Mouse (Mus musculus): ENCODE measurements around the gene Grn. TPM values are rescaled to one million over a fixed set of nuclear protein-coding genes. Genes with fewer than 3 reads are reported as not detected.

The Grn gene
- polyA plus RNA-seq, 1 experiment from 2014 or later: 103 TPM

DNA sequence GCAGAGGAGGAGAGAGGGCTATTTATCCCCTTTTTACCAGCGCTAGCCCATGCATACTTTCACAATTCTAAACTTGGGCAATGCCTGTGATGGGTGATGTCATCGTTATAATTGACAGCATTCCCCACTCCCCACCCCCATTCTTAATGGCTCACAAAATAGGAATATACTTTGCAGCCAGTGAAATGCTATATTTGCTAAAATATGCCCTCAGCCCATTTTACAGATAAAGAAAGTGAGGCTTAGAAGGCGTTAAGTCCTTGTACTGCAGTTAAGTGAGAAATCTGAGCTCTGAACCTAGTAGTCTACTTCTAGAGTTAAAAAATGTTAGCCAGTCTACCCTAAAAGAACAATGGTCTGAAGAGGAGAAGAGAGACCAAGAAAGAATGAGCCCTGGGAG lies 14.2 kb downstream of the Grn start:
- Histone ChIP-seq H3K9ac (ENCODE audit: low read depth, low read length) (no peak overlapping the region), H3K36me3 (ENCODE audit: control insufficient read depth, insufficient read depth, low read length) (peaks cover 38% of the 10 kb centered on the region), H3K27me3 (ENCODE audit: control insufficient read depth, insufficient read depth, low read length) (no peaks in the 10 kb centered on the region; the same call in 1 of the 2 replicates), H3K4me3 (ENCODE audit: low read length) (no peak overlapping the region), H3K4me1 (ENCODE audit: control insufficient read depth, insufficient read depth, low read length) (peaks cover 39% of the 10 kb centered on the region), H3K4me2 (replicated peaks; ENCODE audit: low read depth, low read length) (no peak overlapping the region), H3K27ac (ENCODE audit: low read depth, low read length) (no peak overlapping the region), H3K9me3 (ENCODE audit: control insufficient read depth, low read length) (no peaks in the 10 kb centered on the region)
- no peak for ATAC-seq (ENCODE audit: low FRiP score, low TSS enrichment)
- 77% methylated on average over 3 of the region's 3 CpGs for WGBS

DNA sequence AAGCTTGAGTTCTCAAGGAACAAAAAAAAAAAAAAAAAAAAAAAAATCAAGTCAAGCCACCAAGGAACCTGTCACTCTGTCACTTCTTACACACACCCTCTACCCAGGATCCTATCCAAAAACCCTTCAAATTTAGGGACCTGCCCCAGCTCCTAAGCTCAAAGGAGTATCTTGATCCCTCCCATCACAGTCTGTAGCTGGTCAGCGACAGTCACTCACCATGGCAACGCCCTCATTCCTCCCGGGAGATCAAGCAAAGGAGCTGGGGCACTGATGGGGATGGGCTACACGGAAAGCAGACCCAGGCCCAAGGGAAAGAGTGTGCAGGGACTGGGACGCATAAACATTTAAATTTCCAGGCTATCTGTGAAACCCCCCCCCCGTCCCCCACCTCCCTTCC lies 14.7 kb downstream of the Grn start:
- H3K36me3 ChIP-seq (ENCODE audit: control insufficient read depth, insufficient read depth, low read length): peaks cover 34% of the 10 kb centered on the region
- 5% methylated on average over 6 of the region's 6 CpGs for WGBS
- H3K9me3 ChIP-seq (ENCODE audit: control insufficient read depth, low read length): no peaks in the 10 kb centered on the region
- H3K9ac ChIP-seq (ENCODE audit: low read depth, low read length): 0 out of 2 replicates have a peak overlapping the region, but pooled peaks have one; percentile 4
- H3K27ac ChIP-seq (ENCODE audit: low read depth, low read length): no peak overlapping the region
- peak overlapping the region; percentile 82 for H3K4me2 ChIP-seq (replicated peaks; ENCODE audit: low read depth, low read length)
- peaks cover 39% of the 10 kb centered on the region for H3K4me1 ChIP-seq (ENCODE audit: control insufficient read depth, insufficient read depth, low read length)
- no peak overlapping the region for H3K4me3 ChIP-seq (ENCODE audit: low read length)
- H3K27me3 ChIP-seq (ENCODE audit: control insufficient read depth, insufficient read depth, low read length): peaks cover 4% of the 10 kb centered on the region; the same call in 1 of the 2 replicates
- ATAC-seq (ENCODE audit: low FRiP score, low TSS enrichment): no peak

DNA sequence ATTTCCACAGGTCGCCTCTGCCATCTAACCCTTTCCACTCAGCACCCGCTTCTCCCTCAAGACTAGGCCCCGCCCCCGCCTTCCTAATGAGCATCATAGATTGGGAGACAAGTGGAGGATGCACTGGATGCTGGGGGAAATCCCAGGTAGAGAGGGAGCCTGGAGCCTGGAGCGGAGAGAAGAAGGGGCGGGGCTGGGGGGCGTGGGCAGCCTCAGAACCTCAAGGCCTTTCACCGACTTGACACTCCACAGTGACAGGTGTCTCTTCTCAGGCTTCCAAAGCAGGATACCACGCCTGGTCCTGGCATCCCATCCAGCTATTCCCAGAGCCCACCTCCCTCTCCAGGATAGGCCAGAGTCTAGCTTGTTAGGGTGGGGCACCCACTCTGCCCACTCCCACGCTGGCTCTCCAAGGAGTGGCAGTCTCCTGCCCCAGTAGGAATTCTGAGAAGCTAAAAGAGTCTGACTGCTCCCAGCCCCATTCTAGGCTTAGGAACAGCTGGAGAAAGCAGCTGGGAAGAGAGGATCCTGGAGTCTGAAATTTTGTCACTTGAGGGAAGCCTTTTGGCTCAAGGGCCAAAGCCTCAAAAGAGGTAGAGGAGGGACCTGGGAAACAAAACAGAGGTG lies 15.3 kb downstream of the Grn start:
- ATAC-seq (ENCODE audit: low FRiP score, low TSS enrichment): peak; percentile 62

DNA sequence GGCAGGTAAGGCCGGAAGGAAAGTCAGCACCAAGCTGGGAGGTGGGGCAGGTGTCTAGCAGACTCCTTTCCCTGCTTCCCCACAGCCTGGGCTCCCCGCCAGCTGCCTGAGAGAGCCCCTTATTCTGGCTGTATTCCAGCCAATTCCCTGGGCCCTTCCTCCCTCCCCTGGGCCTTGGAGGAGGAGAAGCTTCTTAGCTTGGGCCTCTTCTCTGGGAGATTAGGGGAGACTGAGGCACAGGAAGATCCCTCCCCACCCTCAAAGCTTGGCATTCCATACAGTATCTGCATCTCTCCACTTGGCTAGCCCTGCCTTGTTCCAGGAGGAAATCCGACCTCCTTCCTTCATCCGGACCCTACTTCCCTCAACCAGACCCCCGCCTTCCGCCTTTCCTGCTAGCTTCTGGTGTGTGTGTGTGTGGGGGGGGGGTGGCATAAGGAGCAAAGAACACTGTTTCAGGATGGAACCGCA lies 15.8 kb downstream of the Grn start:
- H3K36me3 ChIP-seq (ENCODE audit: control insufficient read depth, insufficient read depth, low read length): peaks cover 23% of the 10 kb centered on the region
- peak overlapping the region; percentile 82 for H3K4me2 ChIP-seq (replicated peaks; ENCODE audit: low read depth, low read length)
- H3K9ac ChIP-seq (ENCODE audit: low read depth, low read length): peak overlapping the region; percentile 97; the same call in 1 of the 2 replicates
- peak overlapping the region; percentile 94 for H3K4me3 ChIP-seq (ENCODE audit: low read length)
- peaks cover 4% of the 10 kb centered on the region; the same call in 1 of the 2 replicates for H3K27me3 ChIP-seq (ENCODE audit: control insufficient read depth, insufficient read depth, low read length)
- peaks cover 39% of the 10 kb centered on the region for H3K4me1 ChIP-seq (ENCODE audit: control insufficient read depth, insufficient read depth, low read length)
- peak overlapping the region; percentile 90 for H3K27ac ChIP-seq (ENCODE audit: low read depth, low read length)
- 0 out of 2 replicates have a peak, but pooled peaks have one; percentile 3 for ATAC-seq (ENCODE audit: low FRiP score, low TSS enrichment)
- 8% methylated on average over 7 of the region's 7 CpGs for WGBS
- H3K9me3 ChIP-seq (ENCODE audit: control insufficient read depth, low read length): no peaks in the 10 kb centered on the region

More for the DNA sequence above, 15.3 kb downstream of the Grn start:
- Histone ChIP-seq H3K4me2 (replicated peaks; ENCODE audit: low read depth, low read length) (peak overlapping the region; percentile 82), H3K27me3 (ENCODE audit: control insufficient read depth, insufficient read depth, low read length) (peaks cover 4% of the 10 kb centered on the region; the same call in 1 of the 2 replicates), H3K9ac (ENCODE audit: low read depth, low read length) (0 out of 2 replicates have a peak overlapping the region, but pooled peaks have one; percentile 4), H3K36me3 (ENCODE audit: control insufficient read depth, insufficient read depth, low read length) (peaks cover 28% of the 10 kb centered on the region), H3K4me3 (ENCODE audit: low read length) (peak overlapping the region; percentile 94), H3K27ac (ENCODE audit: low read depth, low read length) (peak overlapping the region; percentile 90), H3K4me1 (ENCODE audit: control insufficient read depth, insufficient read depth, low read length) (peaks cover 39% of the 10 kb centered on the region), H3K9me3 (ENCODE audit: control insufficient read depth, low read length) (no peaks in the 10 kb centered on the region)
- 9% methylated on average over 10 of the region's 10 CpGs for WGBS

DNA sequence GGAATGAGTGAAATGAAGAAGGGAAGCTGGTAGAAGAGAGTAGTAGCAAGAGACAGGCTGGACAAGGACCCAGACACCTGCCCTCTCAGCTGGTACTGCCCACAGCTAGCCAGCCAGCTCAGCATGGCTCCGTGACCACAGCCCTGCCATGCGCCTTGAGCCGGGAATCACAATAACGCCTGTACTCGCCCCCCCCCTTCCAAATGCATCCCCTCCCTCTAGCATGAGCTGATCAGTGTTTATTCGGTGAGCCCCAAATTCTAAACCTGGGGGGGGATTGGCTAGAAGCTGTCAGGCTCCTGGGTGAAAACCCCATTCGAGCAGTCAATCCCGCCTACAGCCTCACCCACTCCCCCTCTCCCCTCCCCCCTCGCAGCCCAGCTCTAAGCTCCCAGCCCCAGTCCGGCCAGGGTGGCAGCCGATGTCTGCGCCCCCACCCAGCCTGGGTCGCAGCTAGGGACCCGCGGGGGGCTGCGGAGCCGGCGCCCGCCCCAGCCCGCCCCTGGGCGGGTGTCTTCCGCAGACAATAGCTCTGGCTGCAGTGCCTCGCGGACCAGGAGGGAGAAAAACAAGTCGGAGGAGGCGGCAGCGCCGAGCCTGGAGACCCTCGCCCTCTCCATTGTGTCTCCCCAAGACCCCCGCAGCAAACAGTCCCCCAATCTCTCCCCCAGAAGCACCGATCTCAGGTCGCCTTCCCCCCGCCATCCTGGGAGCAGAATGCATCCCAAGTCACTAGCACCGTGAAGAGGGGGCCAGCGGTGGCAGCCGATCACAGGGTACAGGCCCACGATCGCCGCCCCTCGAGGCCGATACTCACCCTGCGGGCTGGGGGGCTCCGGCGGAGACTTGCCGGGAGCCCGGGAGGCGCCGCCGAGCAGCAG lies 16.7 kb downstream of the Grn start:
- Histone ChIP-seq H3K36me3 (ENCODE audit: control insufficient read depth, insufficient read depth, low read length) (peaks cover 14% of the 10 kb centered on the region), H3K27me3 (ENCODE audit: control insufficient read depth, insufficient read depth, low read length) (peaks cover 4% of the 10 kb centered on the region; the same call in 1 of the 2 replicates), H3K27ac (ENCODE audit: low read depth, low read length) (peak overlapping the region; percentile 90), H3K4me3 (ENCODE audit: low read length) (peak overlapping the region; percentile 94), H3K4me1 (ENCODE audit: control insufficient read depth, insufficient read depth, low read length) (peaks cover 39% of the 10 kb centered on the region), H3K4me2 (replicated peaks; ENCODE audit: low read depth, low read length) (peak overlapping the region; percentile 82), H3K9ac (ENCODE audit: low read depth, low read length) (peak overlapping the region; percentile 97), H3K9me3 (ENCODE audit: control insufficient read depth, low read length) (no peaks in the 10 kb centered on the region)
- under 1% methylated on average over 31 of the region's 49 CpGs for WGBS
- peak; percentile 32 for ATAC-seq (ENCODE audit: low FRiP score, low TSS enrichment)

DNA sequence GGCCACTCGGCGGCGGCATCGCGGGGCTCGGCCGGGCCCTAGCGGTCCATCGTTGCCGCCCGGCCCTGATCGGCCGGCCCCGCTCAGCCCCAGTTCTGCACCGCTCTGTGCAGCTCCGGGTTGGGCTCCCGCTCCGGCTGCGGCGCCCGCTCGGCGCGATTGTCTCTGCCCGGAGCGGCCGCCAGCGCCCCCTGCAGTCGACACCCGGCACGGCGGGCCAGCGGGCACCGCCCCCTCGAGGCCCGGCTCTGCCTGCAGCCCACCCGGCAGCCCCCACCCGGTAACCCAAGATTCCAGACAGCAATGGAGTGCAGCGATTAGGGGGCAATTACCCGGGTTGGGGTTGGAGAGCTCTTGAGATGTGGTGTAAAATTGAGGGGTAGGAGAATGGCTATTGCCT lies 17.4 kb downstream of the Grn start, which contains the start of gene Fam171a2:
Fam171a2 (minus strand) TSS at position 186 of the 400 bp plus-strand sequence.
- under 1% methylated on average over 38 of the region's 40 CpGs for WGBS
- ATAC-seq (ENCODE audit: low FRiP score, low TSS enrichment): peak; percentile 72
- Histone ChIP-seq H3K9ac (ENCODE audit: low read depth, low read length) (peak within 1 kb of the TSS; percentile 97), H3K36me3 (ENCODE audit: control insufficient read depth, insufficient read depth, low read length) (peaks cover 9% of the 10 kb centered on the region), H3K9me3 (ENCODE audit: control insufficient read depth, low read length) (no peaks in the 10 kb centered on the region), H3K27me3 (ENCODE audit: control insufficient read depth, insufficient read depth, low read length) (peaks cover 4% of the 10 kb centered on the region; the same call in 1 of the 2 replicates), H3K4me3 (ENCODE audit: low read length) (peak within 1 kb of the TSS; percentile 94), H3K4me1 (ENCODE audit: control insufficient read depth, insufficient read depth, low read length) (peaks cover 39% of the 10 kb centered on the region), H3K27ac (ENCODE audit: low read depth, low read length) (peak within 1 kb of the TSS; percentile 90), H3K4me2 (replicated peaks; ENCODE audit: low read depth, low read length) (peak within 1 kb of the TSS; percentile 82)

DNA sequence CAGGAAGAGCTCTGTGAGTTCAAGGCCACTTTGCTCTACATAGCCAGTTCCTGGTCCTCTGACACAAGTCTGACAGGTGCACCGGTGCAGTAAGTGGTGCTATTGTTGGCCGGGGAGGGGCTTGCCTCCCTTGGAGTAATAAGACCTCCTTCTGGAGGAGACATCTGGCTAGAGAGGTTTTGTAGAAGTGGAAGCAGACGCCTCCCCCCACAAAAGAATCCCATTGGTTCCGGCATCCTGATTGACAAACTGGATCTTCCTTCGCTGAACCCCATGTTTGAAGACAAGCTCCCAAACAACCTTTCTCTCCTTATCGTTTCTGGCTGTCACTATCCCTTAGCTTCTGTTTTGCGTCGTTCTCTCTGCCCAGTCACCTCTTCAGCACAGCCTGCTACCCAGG lies 18.2 kb downstream of the Grn start:
- Histone ChIP-seq H3K4me1 (ENCODE audit: control insufficient read depth, insufficient read depth, low read length) (peaks cover 39% of the 10 kb centered on the region), H3K36me3 (ENCODE audit: control insufficient read depth, insufficient read depth, low read length) (peaks cover 4% of the 10 kb centered on the region), H3K27me3 (ENCODE audit: control insufficient read depth, insufficient read depth, low read length) (peaks cover 4% of the 10 kb centered on the region; the same call in 1 of the 2 replicates), H3K27ac (ENCODE audit: low read depth, low read length) (peak overlapping the region; percentile 31; the same call in 1 of the 2 replicates), H3K4me3 (ENCODE audit: low read length) (no peak overlapping the region), H3K9me3 (ENCODE audit: control insufficient read depth, low read length) (no peaks in the 10 kb centered on the region), H3K9ac (ENCODE audit: low read depth, low read length) (no peak overlapping the region), H3K4me2 (replicated peaks; ENCODE audit: low read depth, low read length) (no peak overlapping the region)
- 7% methylated on average over 8 of the region's 8 CpGs for WGBS
- ATAC-seq (ENCODE audit: low FRiP score, low TSS enrichment): no peak

DNA sequence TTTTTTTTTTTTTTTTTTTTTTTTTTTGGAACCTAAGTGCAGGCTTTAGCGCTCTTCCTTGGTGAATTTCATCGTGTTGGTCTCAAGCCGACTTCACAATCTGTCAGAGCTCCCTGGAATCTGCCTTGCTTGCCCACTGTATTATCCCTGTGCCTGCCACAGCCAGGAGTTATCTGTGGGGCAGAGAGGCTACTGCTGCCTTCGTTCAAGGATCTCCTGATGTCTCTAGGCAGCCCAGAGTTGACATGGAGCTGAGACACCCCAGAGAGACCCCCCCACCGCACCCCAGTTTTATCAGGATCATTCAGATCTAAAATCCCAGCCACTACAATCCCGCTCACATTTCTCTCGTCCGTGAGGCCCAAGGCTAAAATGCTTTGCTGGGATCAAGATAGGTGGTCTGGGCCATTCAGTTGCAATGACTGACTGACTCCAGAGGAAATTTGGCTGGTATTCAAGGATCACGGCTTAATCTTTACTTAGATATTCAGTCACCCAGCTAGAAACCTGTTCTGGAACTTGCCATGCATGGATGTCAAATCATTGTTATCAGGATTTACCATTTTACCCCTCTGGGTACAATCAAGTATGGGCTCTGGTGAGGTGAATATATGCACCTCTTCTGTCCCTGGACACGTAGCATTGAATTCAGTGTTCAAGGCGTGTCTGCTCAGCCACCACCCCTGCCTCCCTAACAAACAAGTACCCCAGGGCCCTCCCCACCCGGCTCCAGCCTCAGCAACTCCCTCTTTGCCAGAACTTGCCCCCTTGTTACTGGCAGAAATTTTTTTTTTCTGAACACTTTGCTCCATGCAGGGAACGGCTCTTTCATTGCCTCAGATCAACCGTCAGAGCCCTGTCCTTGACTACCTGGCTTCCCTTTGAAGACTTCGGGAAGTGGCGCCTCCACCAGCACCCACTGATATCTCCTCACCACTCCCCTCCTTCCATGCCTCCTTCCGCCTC lies 19.2 kb downstream of the Grn start:
- Histone ChIP-seq H3K9me3 (ENCODE audit: control insufficient read depth, low read length) (no peaks in the 10 kb centered on the region), H3K27me3 (ENCODE audit: control insufficient read depth, insufficient read depth, low read length) (peaks cover 4% of the 10 kb centered on the region; the same call in 1 of the 2 replicates), H3K9ac (ENCODE audit: low read depth, low read length) (no peak overlapping the region), H3K4me3 (ENCODE audit: low read length) (no peak overlapping the region), H3K36me3 (ENCODE audit: control insufficient read depth, insufficient read depth, low read length) (no peaks in the 10 kb centered on the region), H3K27ac (ENCODE audit: low read depth, low read length) (peak overlapping the region; percentile 47; the same call in 1 of the 2 replicates), H3K4me1 (ENCODE audit: control insufficient read depth, insufficient read depth, low read length) (peaks cover 37% of the 10 kb centered on the region), H3K4me2 (replicated peaks; ENCODE audit: low read depth, low read length) (no peak overlapping the region)
- ATAC-seq (ENCODE audit: low FRiP score, low TSS enrichment): no peak
- 42% methylated on average over 17 of the region's 17 CpGs for WGBS

Data from kidney, embryonic 14.5 days (tissue).